Mouse (Mus musculus): ENCODE data around the gene Igfbp1.

GRCm38 (mm10) chr11:7250870-7251269 is 53.3 kb downstream of the Igfbp1 start:
- TF ChIP-seq GATA1 (IDR thresholded peaks at IDR 0.05; ENCODE audit: low read length) (no peak), TAL1 (IDR thresholded peaks at IDR 0.05; ENCODE audit: low read length) (no peak)

All from erythroblast, embryonic 14.5 days (primary cell).